Mouse (Mus musculus) lung, embryonic 15.5 days (tissue): ENCODE data around the gene Cc2d1b. TPM values are rescaled to one million over a fixed set of nuclear protein-coding genes. Genes with fewer than 3 reads are reported as not detected.
A peak's percentile ranks its signal among the peaks of the same experiment; 100 is the strongest.

ENCODE experiments used
- ATAC-seq: fragments of 200-750 bp; cut with Nextera tagmentation; 2 replicates; pipeline ENCODE4 v1.8.0; 2017; ENCODE audit warnings: moderate number of reproducible peaks, borderline replicate concordance; ENCODE audit not compliant: low FRiP score, low TSS enrichment; ENCODE audit errors: extremely low read depth
- H3K27ac ChIP-seq: fragments of 300-500 bp; sonication (generic); 2 replicates; pipeline ENCODE4 v1.5.1; 2015; ENCODE audit warnings: moderate library complexity, mild to moderate bottlenecking, inconsistent platforms
- H3K27me3 ChIP-seq: fragments of 300-500 bp; sonication (generic); 2 replicates; pipeline ENCODE4 v1.6.1; 2015; ENCODE audit warnings: inconsistent platforms
- H3K36me3 ChIP-seq: fragments of 300-500 bp; sonication (generic); 2 replicates; pipeline ENCODE4 v1.6.1; 2015; ENCODE audit warnings: inconsistent platforms
- H3K4me1 ChIP-seq: fragments of 300-500 bp; sonication (generic); 2 replicates; pipeline ENCODE4 v1.6.1; 2015; ENCODE audit warnings: inconsistent platforms
- H3K4me2 ChIP-seq: fragments of 300-500 bp; sonication (generic); 2 replicates; pipeline ENCODE4 v1.6.1; 2015; ENCODE audit warnings: inconsistent platforms, mild to moderate bottlenecking, moderate library complexity
- H3K4me3 ChIP-seq: fragments of 300-500 bp; sonication (generic); 2 replicates; pipeline ENCODE4 v1.5.1; 2015; ENCODE audit warnings: mild to moderate bottlenecking, inconsistent platforms
- H3K9ac ChIP-seq: fragments of 300-500 bp; sonication (generic); 2 replicates; pipeline ENCODE4 v1.6.1; 2015; ENCODE audit warnings: inconsistent platforms
- H3K9me3 ChIP-seq: fragments of 300-500 bp; sonication (generic); 2 replicates; pipeline ENCODE4 v1.6.1; 2016; ENCODE audit warnings: inconsistent platforms
- WGBS: fragments of 180-500 bp; shearing (Covaris S2); methylation state at CpG from one replicate; pipeline ENCODE4 v1.1.7; 2015; 5-methylcytosine and 5-hydroxymethylcytosine counted together
- polyA plus RNA-seq: library from polyadenylated mRNA; unstranded; fragments of >200 nt; fragmentation: Nextera tagmentation; extraction: Ambion mirVana; gene quantifications from 2 replicates; pipeline ENCODE4 v1.2.1, GENCODE M21; 2015

The Cc2d1b gene
- 31.1 and 32.2 TPM in 2 replicates for polyA plus RNA-seq

- peak within 1 kb of the TSS; percentile 90 for H3K27ac ChIP-seq
- peak within 1 kb of the TSS; percentile 93 for H3K9ac ChIP-seq
- peaks cover 7% of the 10 kb centered on the region; the same call in 1 of the 2 replicates for H3K36me3 ChIP-seq
- peak within 1 kb of the TSS; percentile 84 for H3K4me2 ChIP-seq
- H3K4me1 ChIP-seq: peaks cover 19% of the 10 kb centered on the region
- H3K27me3 ChIP-seq: no peaks in the 10 kb centered on the region
- H3K9me3 ChIP-seq: no peaks in the 10 kb centered on the region
- peak within 1 kb of the TSS; percentile 88 for H3K4me3 ChIP-seq
- WGBS: under 1% methylated on average over 86 of the region's 86 CpGs
- ATAC-seq: peak; percentile 94
Measured at GRCm38 (mm10) chr4:108619587-108620341, at the start of gene Cc2d1b. Gene Cc2d1b, plus strand, starts transcription at chr4:108619940.

- WGBS: 95% methylated on average over 3 of the region's 3 CpGs
- no peak for ATAC-seq
Measured at GRCm38 (mm10) chr4:108572644-108573043, 47.1 kb upstream of the Cc2d1b start.

GRCm38 (mm10) chr4:108578840-108579742 is 40.6 kb upstream of the Cc2d1b start, which contains the start of the genes Prpf38a and Orc1:
Gene Prpf38a, minus strand, starts transcription at chr4:108579336.
Gene Orc1, plus strand, starts transcription at chr4:108579423.
- WGBS: under 1% methylated on average over 64 of the region's 64 CpGs

More at GRCm38 (mm10) chr4:108572644-108573043, 47.1 kb upstream of the Cc2d1b start:
- Histone ChIP-seq H3K9ac (no peak overlapping the region), H3K9me3 (no peaks in the 10 kb centered on the region), H3K27me3 (no peaks in the 10 kb centered on the region), H3K36me3 (peaks cover 64% of the 10 kb centered on the region), H3K4me2 (no peak overlapping the region), H3K4me3 (no peak overlapping the region), H3K27ac (no peak overlapping the region), H3K4me1 (peaks cover 5% of the 10 kb centered on the region)

GRCm38 (mm10) chr4:108579743-108580411 is 39.9 kb upstream of the Cc2d1b start:
- Histone ChIP-seq H3K9me3 (no peaks in the 10 kb centered on the region), H3K9ac (peak overlapping the region; percentile 67), H3K4me1 (peaks cover 21% of the 10 kb centered on the region), H3K4me2 (peak overlapping the region; percentile 90), H3K4me3 (peak overlapping the region; percentile 85), H3K27me3 (no peaks in the 10 kb centered on the region), H3K27ac (peak overlapping the region; percentile 82), H3K36me3 (peaks cover 15% of the 10 kb centered on the region)
- ATAC-seq: no peak
- under 1% methylated on average over 16 of the region's 16 CpGs for WGBS

More at GRCm38 (mm10) chr4:108578840-108579742, 40.6 kb upstream of the Cc2d1b start, which contains the start of the genes Prpf38a and Orc1:
- H3K9ac ChIP-seq: peak within 1 kb of the TSS; percentile 67
- peaks cover 21% of the 10 kb centered on the region for H3K4me1 ChIP-seq
- H3K4me3 ChIP-seq: peak within 1 kb of the TSS; percentile 85
- no peaks in the 10 kb centered on the region for H3K27me3 ChIP-seq
- H3K36me3 ChIP-seq: peaks cover 18% of the 10 kb centered on the region
- peak; percentile 99 for ATAC-seq
- no peaks in the 10 kb centered on the region for H3K9me3 ChIP-seq
- H3K27ac ChIP-seq: peak within 1 kb of the TSS; percentile 82
- peak within 1 kb of the TSS; percentile 90 for H3K4me2 ChIP-seq

- no peak overlapping the region for H3K27ac ChIP-seq
- 93% methylated on average over 2 of the region's 2 CpGs for WGBS
- ATAC-seq: no peak
Measured at GRCm38 (mm10) chr4:108593376-108593775, 26.4 kb upstream of the Cc2d1b start.

GRCm38 (mm10) chr4:108595785-108596184 is 24.0 kb upstream of the Cc2d1b start:
- H3K27me3 ChIP-seq: no peaks in the 10 kb centered on the region
- H3K4me2 ChIP-seq: no peak overlapping the region
- H3K4me1 ChIP-seq: no peaks in the 10 kb centered on the region
- no peaks in the 10 kb centered on the region for H3K9me3 ChIP-seq
- WGBS: 92% methylated on average over 1 of the region's 1 CpGs
- ATAC-seq: no peak
- peaks cover 17% of the 10 kb centered on the region for H3K36me3 ChIP-seq
- H3K4me3 ChIP-seq: no peak overlapping the region
- H3K9ac ChIP-seq: no peak overlapping the region
- no peak overlapping the region for H3K27ac ChIP-seq

More at GRCm38 (mm10) chr4:108593376-108593775, 26.4 kb upstream of the Cc2d1b start:
- Histone ChIP-seq H3K36me3 (peaks cover 7% of the 10 kb centered on the region), H3K4me2 (no peak overlapping the region), H3K9me3 (no peaks in the 10 kb centered on the region), H3K4me1 (no peaks in the 10 kb centered on the region), H3K4me3 (no peak overlapping the region), H3K9ac (no peak overlapping the region), H3K27me3 (no peaks in the 10 kb centered on the region)

GRCm38 (mm10) chr4:108598306-108598705 is 21.4 kb upstream of the Cc2d1b start:
- Histone ChIP-seq H3K27ac (no peak overlapping the region), H3K4me2 (no peak overlapping the region), H3K4me1 (no peaks in the 10 kb centered on the region), H3K27me3 (no peaks in the 10 kb centered on the region), H3K4me3 (no peak overlapping the region), H3K36me3 (peaks cover 27% of the 10 kb centered on the region), H3K9me3 (no peaks in the 10 kb centered on the region), H3K9ac (no peak overlapping the region)
- no peak for ATAC-seq
- WGBS: 79% methylated on average over 4 of the region's 4 CpGs

GRCm38 (mm10) chr4:108601870-108602269 is 17.9 kb upstream of the Cc2d1b start:
- no peaks in the 10 kb centered on the region for H3K9me3 ChIP-seq
- H3K4me2 ChIP-seq: no peak overlapping the region
- no peak overlapping the region for H3K9ac ChIP-seq
- no peak overlapping the region for H3K27ac ChIP-seq
- WGBS: 93% methylated on average over 7 of the region's 7 CpGs
- no peaks in the 10 kb centered on the region for H3K27me3 ChIP-seq
- no peak for ATAC-seq
- H3K4me1 ChIP-seq: no peaks in the 10 kb centered on the region
- H3K36me3 ChIP-seq: peaks cover 58% of the 10 kb centered on the region
- H3K4me3 ChIP-seq: no peak overlapping the region

GRCm38 (mm10) chr4:108608651-108609050 is 11.1 kb upstream of the Cc2d1b start:
- WGBS: 80% methylated on average over 3 of the region's 3 CpGs
- no peak overlapping the region for H3K4me2 ChIP-seq
- H3K27ac ChIP-seq: no peak overlapping the region
- no peak overlapping the region for H3K9ac ChIP-seq
- ATAC-seq: no peak
- H3K9me3 ChIP-seq: no peaks in the 10 kb centered on the region
- peaks cover 31% of the 10 kb centered on the region; the same call in 1 of the 2 replicates for H3K36me3 ChIP-seq
- no peak overlapping the region for H3K4me3 ChIP-seq
- no peaks in the 10 kb centered on the region for H3K27me3 ChIP-seq
- no peaks in the 10 kb centered on the region for H3K4me1 ChIP-seq

GRCm38 (mm10) chr4:108610935-108611334 is 8.8 kb upstream of the Cc2d1b start:
- H3K4me1 ChIP-seq: no peaks in the 10 kb centered on the region
- no peaks in the 10 kb centered on the region for H3K27me3 ChIP-seq
- H3K27ac ChIP-seq: no peak overlapping the region
- H3K4me3 ChIP-seq: no peak overlapping the region
- H3K36me3 ChIP-seq: peaks cover 15% of the 10 kb centered on the region; the same call in 1 of the 2 replicates
- no peak overlapping the region for H3K4me2 ChIP-seq
- WGBS: 85% methylated on average over 5 of the region's 5 CpGs
- no peak for ATAC-seq
- no peaks in the 10 kb centered on the region for H3K9me3 ChIP-seq
- no peak overlapping the region for H3K9ac ChIP-seq

GRCm38 (mm10) chr4:108618586-108618985 is 1.2 kb upstream of the Cc2d1b start:
- no peak for ATAC-seq
- 62% methylated on average over 4 of the region's 4 CpGs for WGBS
- H3K36me3 ChIP-seq: peaks cover 4% of the 10 kb centered on the region; the same call in 1 of the 2 replicates
- H3K9ac ChIP-seq: peak overlapping the region; percentile 93
- H3K4me3 ChIP-seq: peak overlapping the region; percentile 88
- peak overlapping the region; percentile 90; the same call in 1 of the 2 replicates for H3K27ac ChIP-seq
- H3K4me2 ChIP-seq: peak overlapping the region; percentile 84
- H3K9me3 ChIP-seq: no peaks in the 10 kb centered on the region
- peaks cover 19% of the 10 kb centered on the region for H3K4me1 ChIP-seq
- no peaks in the 10 kb centered on the region for H3K27me3 ChIP-seq
